Mouse (Mus musculus) retina, postnatal 7 days (tissue): ENCODE results near the gene Psme2b.
"Not testable (repeated sequence)": the region's sequence is repeated elsewhere in the genome, so short reads cannot be mapped to it uniquely, and the experiment has no call there.

ENCODE experiments used
- DNase-seq: peaks from one replicate; pipeline ENCODE4 v3.0.0-alpha.2; 2012; ENCODE audit warnings: low read depth, low spot score

The Psme2b gene

DNA sequence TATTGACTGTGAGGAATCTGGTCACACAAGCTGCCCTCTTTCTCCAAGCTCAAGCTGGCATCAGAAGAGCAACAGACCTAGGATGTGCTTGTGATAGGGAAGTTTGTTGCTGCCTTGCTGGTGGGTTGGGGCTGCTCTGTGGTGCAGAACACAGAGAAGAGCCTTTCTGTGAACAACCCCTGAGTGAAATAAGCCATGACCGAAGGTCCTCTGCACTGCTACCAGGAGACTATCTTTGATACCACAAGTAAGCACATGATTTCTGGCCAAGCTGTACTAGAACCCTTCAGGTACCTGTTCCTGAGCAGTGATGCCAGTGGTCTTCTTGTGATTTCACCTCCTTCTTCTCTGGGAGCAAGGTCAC lies 44.4 kb downstream of the Psme2b start:
- not testable (repeated sequence) for DNase-seq

DNA sequence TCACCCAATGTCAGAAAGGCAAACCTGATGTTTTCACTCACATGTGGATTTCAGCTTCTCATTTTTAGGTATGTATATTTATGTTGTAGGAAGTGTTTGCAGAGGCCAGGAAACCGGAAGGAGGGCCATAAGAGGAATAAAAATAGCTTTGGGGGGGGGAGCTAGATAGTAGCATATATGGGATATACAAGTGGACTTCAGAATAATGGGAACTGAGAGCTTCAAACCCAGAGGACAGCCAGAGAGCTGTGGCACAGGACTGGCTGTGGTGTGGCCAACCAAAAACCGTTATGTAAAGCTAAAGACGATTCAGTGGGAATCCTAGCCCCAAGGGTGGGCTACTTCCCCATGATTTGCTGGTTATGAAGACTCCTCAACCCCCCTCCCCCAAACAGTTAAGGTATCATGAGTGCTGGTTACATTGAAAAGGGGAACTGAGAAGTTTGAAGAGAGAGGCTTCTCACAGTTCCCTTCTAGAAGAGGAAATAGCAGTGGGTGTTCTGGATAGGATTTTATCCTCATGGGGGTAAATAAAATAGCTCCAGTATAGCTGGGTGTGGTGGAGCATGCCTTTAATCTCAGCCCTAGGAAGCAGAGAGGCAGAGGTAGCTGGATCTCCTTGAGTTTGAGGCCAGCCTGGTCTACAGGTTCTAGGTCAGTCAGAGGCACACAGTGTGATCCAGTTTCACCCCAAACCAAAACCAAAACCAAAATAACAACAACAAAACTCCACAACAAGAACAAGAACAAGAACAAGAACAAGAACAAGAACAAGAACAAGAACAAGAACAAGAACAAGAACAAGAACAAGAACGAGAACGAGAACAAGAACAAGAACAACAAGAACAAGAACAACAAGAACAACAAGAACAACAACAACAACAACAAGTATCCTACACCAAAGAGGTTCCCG lies 45.1 kb downstream of the Psme2b start:
- DNase-seq: not testable (repeated sequence)

DNA sequence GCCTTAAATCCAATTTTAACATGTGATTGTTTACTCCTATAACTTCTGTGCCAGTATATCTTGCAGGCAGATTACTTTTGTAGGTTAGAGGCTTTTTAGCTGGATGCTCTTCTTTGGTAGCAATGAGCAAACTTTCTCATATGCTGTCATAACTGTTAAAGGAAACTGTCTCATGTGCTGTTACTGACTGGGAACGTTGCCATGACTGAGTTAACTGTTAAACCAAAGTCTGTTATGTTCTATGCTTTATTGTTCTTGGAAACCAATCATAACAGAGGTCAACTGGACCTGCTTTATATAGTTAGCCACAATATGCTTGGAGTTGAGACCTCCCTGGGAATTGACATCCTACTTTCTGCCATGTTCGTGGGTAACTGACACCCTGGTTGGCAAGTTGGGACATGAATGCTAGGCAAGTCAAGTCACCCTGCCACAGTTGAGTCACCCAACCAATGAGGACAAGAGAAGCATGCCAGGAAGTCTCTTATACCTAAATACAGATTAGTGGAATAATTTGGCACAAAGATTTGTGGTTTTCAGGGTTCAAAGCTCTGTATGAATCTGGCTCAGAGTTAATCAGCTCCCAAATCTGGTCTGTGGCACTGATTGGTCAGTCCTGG lies 47.1 kb downstream of the Psme2b start:
- no peak for DNase-seq
